Mouse (Mus musculus) cerebellum, adult 2 months (tissue): ENCODE measurements around the gene Abca14.

Experiments
- CTCF ChIP-seq: fragments of 200-500 bp; IDR thresholded peaks from 2 replicates; pipeline ENCODE4 v1.5.1; 2011; ENCODE audit warnings: low read depth, mild to moderate bottlenecking, control low read depth, low read length, moderate library complexity, borderline replicate concordance; ENCODE audit not compliant: insufficient read depth
- POLR2A ChIP-seq: fragments of 200-500 bp; IDR thresholded peaks from 2 replicates; pipeline ENCODE4 v1.6.1; 2011; ENCODE audit warnings: low read length, control low read depth, borderline replicate concordance; ENCODE audit not compliant: insufficient read depth

DNA sequence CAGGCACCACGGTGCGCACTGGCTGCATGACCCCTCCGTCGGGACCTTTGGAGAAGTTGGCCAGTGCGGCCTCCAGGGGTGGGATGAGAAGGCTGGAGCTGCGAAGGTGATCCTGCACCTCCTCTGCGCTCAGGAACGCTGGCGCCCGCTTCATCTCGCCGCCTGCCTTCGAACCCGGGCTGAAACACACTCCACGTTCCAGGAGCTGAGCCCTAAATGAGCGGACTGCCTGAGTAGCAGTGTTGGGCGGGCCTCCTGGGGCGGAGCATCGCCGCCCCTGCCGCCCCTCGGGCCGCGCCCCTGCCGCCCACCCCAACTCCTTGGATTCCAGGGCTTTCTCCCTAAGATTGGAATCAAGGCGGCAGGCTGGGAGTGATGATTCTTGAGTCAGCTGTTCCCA lies 2.0 kb upstream of the Abca14 start, which contains the start of gene Crym:
- TF ChIP-seq CTCF (no peak), POLR2A (no peak)
